Mouse (Mus musculus) gastrocnemius, postnatal 25 days (tissue): Measurements from ENCODE around the gene Phyhipl. TPM values are rescaled to one million over a fixed set of nuclear protein-coding genes. Genes with fewer than 3 reads are reported as not detected.

Experiments used
- DNase-seq: peaks from one replicate; pipeline ENCODE4 v3.0.0; 2022
- total RNA-seq, 2 experiments: library from RNA; stranded (reverse); gene quantifications; 1 replicate in 1 of 2; 2 replicates in 1 of 2; pipeline ENCODE4 v1.2.3; 2021

The Phyhipl gene
- total RNA-seq, 2 experiments from 2014 or later, result 0.08 TPM; not detected in 1

DNA sequence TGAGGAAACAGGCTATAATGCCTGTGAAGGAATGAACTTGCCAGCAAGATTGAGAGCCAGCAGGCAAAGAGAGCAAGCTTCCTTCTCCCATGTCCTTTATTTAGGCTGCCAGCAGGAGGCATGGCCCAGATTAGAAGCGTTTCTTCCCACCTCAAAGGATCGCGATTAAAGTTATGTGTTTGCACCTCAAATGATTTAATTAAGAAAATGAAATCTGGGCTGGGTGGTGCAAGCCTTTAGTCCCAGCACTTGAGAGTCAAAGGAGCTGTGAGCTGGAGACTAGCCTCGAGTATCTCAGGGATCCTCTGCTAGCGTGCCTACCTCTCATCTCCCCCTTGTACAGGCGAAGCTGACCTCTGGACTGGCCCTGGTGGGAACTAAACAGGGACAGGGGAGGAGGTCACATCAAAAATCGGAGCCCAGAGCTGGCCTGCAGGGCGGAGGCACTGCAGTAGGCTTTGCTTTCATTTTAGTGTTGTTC lies 122.4 kb downstream of the Phyhipl start:
- DNase-seq, result peak; percentile 44

GRCm38 (mm10) chr10:70532249-70532648 lies 123.5 kb downstream of the Phyhipl start:
- no peak for DNase-seq

GRCm38 (mm10) chr10:70530185-70530823 lies 125.5 kb downstream of the Phyhipl start:
- no peak for DNase-seq

DNA sequence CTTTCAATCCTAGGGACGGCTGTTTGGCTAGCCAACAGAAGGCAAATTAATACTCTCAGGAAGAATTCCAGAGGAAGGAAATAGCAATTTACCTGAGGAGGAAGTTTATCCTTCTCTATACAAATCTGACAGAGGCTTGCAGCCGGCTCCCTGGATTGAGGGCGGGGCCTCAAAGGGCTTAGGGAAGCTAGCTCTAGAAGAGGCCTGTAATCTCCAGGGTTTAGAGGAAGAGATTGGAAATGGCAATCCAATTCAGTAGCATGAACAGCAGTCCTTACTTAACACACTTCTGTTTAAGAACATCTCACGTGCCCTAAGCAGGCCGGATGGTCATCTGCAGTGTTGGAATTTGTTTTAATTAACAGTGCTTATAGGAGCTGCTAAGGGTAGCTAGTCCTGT lies 134.4 kb downstream of the Phyhipl start:
- DNase-seq, result no peak

GRCm38 (mm10) chr10:70520143-70521131 lies 135.3 kb downstream of the Phyhipl start:
- DNase-seq, result peak; percentile 32

GRCm38 (mm10) chr10:70519640-70520099 lies 136.1 kb downstream of the Phyhipl start:
- no peak for DNase-seq

DNA sequence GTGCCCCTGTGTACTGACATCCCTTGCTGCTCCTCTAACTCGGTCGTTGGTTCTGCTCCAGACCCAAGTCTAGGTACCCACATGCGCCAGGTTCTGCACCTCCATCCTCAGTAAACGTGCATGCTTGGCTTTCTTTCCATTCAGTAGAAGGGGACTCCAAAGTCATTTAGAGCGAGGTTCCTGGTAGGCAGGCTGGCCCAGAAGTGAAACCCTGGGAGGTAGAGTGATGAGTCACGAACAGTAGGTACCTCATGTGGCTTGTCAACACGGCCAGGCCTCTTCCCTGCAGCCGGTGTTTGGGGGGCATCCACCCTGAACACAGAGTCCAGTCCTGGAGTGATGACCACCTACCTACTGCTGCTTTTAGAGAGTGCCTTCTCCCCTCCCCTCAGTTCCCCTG lies 139.1 kb downstream of the Phyhipl start:
- no peak for DNase-seq

- no peak for DNase-seq
Measured at GRCm38 (mm10) chr10:70514848-70515247, 140.9 kb downstream of the Phyhipl start.

GRCm38 (mm10) chr10:70507880-70508279 lies 147.9 kb downstream of the Phyhipl start:
- no peak for DNase-seq

Other genes with a start within 250 kb of the Phyhipl start
- gene Fam13c, start 215.5 kb downstream of the Phyhipl start, total RNA-seq, result 1 to 10 TPM; 5.4 to 5.7 TPM